Mouse (Mus musculus) Muller cell, postnatal 12 days (primary cell): Measurements from ENCODE around the gene Serpina3k.
A peak's percentile ranks its signal among the peaks of the same experiment; 100 is the strongest.
"Not testable (repeated sequence)": the region's sequence is repeated elsewhere in the genome, so short reads cannot be mapped to it uniquely, and the experiment has no call there.

Experiments used
- DNase-seq: peaks from one replicate; pipeline ENCODE4 v3.0.0-alpha.2; 2015; ENCODE audit errors: inconsistent ontology term

The Serpina3k gene

GRCm38 (mm10) chr12:104338226-104338625, at the start of gene Serpina3k, which contains the start of gene Serpina3m:
Gene Serpina3k (plus strand): TSS chr12:104338486.
Gene Serpina3m (plus strand): TSS chr12:104338486.
- DNase-seq, result not testable (repeated sequence)

GRCm38 (mm10) chr12:104289872-104290271, 48.4 kb upstream of the Serpina3k start:
- no peak for DNase-seq

- DNase-seq, result no peak
These were observed 44.3 kb upstream of the Serpina3k start for GRCm38 (mm10) chr12:104293963-104294362.

- DNase-seq, result no peak
These were observed 40.2 kb upstream of the Serpina3k start for GRCm38 (mm10) chr12:104298049-104298448.

GRCm38 (mm10) chr12:104305991-104306390, 32.3 kb upstream of the Serpina3k start:
- DNase-seq, result no peak

GRCm38 (mm10) chr12:104314253-104314652, 24.0 kb upstream of the Serpina3k start, which contains the start of gene Serpina3j:
Gene Serpina3j (plus strand): TSS chr12:104314553.
- no peak for DNase-seq

GRCm38 (mm10) chr12:104322454-104322853, 15.8 kb upstream of the Serpina3k start:
- peak; percentile 0 for DNase-seq

- no peak for DNase-seq
These were observed 6.6 kb upstream of the Serpina3k start for GRCm38 (mm10) chr12:104331701-104332100.

GRCm38 (mm10) chr12:104336873-104337272, 1.4 kb upstream of the Serpina3k start:
- not testable (repeated sequence) for DNase-seq

GRCm38 (mm10) chr12:104338705-104339104, 419 bp downstream of the Serpina3k start:
- DNase-seq, result no peak

- not testable (repeated sequence) for DNase-seq
These were observed 4.2 kb downstream of the Serpina3k start for GRCm38 (mm10) chr12:104342489-104342888.

GRCm38 (mm10) chr12:104345181-104345580, 6.9 kb downstream of the Serpina3k start:
- DNase-seq, result no peak

- DNase-seq, result no peak
These were observed 7.4 kb downstream of the Serpina3k start for GRCm38 (mm10) chr12:104345707-104346106.

- no peak for DNase-seq
These were observed 8.8 kb downstream of the Serpina3k start for GRCm38 (mm10) chr12:104347091-104347490.

- DNase-seq, result peak; percentile 40
These were observed 13.5 kb downstream of the Serpina3k start for GRCm38 (mm10) chr12:104351812-104352211.

- DNase-seq, result no peak
These were observed 17.7 kb downstream of the Serpina3k start for GRCm38 (mm10) chr12:104356006-104356405.

GRCm38 (mm10) chr12:104369986-104370385, 31.7 kb downstream of the Serpina3k start:
- DNase-seq, result no peak

- DNase-seq, result not testable (repeated sequence)
These were observed 38.9 kb downstream of the Serpina3k start for GRCm38 (mm10) chr12:104377179-104377578.

- not testable (repeated sequence) for DNase-seq
These were observed 40.1 kb downstream of the Serpina3k start for GRCm38 (mm10) chr12:104378351-104378750.

GRCm38 (mm10) chr12:104378815-104379214, 40.5 kb downstream of the Serpina3k start:
- not testable (repeated sequence) for DNase-seq

GRCm38 (mm10) chr12:104379856-104380255, 41.6 kb downstream of the Serpina3k start:
- DNase-seq, result no peak

- DNase-seq, result not testable (repeated sequence)
These were observed 42.9 kb downstream of the Serpina3k start for GRCm38 (mm10) chr12:104381071-104381604.

- DNase-seq, result not testable (repeated sequence)
These were observed 47.7 kb downstream of the Serpina3k start for GRCm38 (mm10) chr12:104385987-104386386.

GRCm38 (mm10) chr12:104386878-104387277, 48.6 kb downstream of the Serpina3k start:
- DNase-seq, result not testable (repeated sequence)
